Mouse (Mus musculus) R1 (cell line): ENCODE data around the gene Abo.

ENCODE experiments used
- DNase-seq: peaks from one replicate; pipeline ENCODE4 v3.0.0-alpha.2; 2018; ENCODE audit warnings: low read depth, low spot score

Gene Abo

DNA sequence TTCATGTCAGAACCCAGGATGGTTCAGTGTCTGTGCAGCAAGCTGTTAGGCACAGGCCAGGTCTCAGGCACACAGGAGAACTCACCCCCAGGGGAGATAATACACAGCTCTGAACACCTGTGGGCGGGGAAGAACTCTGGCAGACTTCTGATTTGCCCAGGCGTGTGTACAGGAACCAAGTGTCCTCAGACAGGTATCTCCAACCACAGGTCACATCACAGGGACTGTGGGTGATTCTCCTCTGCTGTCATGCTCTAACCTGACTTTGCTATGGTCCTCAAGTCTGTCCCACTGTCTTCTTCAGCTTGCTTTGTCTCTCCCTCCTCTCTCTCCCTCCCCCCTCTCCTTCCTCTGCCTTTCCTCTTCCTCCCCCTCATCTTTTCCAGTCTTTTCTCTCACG lies at the start of gene Abo:
Abo (minus strand) TSS at position 101 of the 400 bp plus-strand sequence.
- no peak for DNase-seq

DNA sequence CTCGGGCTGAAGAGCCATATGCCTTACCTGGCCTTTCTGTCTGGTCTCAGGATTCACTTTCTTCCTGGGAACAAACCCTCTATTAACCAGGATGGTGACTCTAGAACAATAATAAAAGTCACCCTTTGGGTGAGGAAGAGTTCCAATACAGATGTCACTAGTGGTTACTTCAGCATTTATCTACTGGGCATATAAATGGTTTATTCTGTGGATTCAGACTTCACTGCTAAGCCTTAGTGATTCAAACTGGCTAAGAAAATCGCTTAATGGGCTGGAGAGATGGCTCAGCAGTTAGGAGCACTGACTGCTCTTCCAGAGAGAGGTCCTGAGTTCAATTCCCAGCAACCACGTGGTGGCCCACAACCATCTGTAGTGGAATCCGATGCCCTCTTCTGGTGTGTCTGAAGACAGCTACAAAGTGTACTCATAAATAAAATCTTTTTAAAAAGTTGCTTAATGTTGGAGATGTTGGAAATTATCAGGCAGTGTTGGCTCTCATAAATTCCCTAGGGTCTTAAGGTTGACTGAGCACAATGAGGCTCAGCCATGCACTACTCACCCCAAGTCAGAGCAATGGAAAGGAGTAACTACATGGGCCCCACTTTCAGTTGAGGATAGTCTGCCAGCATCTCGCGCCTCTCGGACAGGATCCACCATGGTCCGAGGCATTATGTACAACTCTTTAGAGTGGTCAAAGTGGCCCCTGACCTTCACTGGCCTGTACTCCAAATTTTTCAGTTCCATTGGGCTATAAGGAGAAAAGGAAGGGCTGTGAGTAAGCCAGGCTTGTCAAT lies 49.6 kb upstream of the Abo start:
- no peak for DNase-seq

DNA sequence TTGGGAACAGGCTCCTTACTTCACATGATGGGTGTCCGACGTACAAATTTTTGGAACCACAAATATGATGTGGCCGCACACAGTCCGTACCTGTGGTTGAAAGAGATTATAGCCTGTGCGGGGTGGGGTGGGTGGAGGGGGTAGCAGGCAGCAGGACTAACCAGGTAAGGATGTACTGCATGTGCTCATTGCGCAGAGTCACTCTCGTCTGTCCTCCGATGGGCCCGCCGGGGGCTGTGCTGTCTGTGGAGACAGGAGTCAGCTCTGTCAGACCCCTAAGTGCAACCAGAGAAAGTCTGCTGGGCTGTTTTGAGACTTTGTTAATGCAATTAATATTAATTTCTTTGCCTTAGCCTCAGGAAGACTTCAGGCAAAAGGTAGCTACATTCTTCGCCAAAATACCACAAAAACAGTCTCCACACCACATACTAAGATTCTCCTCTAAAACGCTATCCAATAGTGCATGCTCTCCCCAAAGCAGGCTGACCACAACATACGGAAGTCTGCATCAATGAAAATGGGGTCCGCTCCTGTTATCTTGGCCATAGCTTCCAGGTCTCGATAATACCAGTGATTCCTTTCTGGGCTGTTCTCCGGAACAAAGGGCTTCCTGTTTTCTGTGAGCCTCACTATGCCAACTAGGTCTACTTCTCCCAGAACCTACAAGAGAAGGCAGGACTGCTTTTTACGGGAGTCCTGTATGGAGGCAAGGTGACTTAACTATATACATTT lies 48.8 kb upstream of the Abo start:
- peak; percentile 62 for DNase-seq

DNA sequence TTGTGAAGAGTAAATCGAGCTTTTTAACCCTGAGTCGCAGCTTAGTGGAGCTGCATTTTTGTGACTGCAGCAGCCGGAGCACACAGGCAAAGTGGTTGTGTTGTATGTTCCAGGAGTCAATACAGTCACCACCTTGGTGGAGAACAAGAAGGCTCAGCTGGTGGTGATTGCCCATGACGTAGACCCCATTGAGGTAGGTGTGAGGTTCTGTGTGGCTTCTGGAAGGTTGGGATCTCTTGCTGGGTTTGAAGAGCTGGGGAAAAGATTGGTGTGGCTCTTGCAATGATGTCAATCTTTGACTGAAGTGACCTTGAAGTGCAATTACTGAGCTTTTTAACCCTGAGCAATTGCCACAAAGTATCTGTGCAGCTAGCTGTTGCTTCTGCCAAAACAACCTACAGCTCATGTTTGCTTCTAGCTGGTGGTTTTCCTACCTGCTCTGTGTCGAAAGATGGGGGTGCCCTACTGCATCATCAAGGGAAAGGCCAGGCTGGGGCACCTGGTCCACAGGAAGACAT lies 47.5 kb upstream of the Abo start:
- peak; percentile 38 for DNase-seq

DNA sequence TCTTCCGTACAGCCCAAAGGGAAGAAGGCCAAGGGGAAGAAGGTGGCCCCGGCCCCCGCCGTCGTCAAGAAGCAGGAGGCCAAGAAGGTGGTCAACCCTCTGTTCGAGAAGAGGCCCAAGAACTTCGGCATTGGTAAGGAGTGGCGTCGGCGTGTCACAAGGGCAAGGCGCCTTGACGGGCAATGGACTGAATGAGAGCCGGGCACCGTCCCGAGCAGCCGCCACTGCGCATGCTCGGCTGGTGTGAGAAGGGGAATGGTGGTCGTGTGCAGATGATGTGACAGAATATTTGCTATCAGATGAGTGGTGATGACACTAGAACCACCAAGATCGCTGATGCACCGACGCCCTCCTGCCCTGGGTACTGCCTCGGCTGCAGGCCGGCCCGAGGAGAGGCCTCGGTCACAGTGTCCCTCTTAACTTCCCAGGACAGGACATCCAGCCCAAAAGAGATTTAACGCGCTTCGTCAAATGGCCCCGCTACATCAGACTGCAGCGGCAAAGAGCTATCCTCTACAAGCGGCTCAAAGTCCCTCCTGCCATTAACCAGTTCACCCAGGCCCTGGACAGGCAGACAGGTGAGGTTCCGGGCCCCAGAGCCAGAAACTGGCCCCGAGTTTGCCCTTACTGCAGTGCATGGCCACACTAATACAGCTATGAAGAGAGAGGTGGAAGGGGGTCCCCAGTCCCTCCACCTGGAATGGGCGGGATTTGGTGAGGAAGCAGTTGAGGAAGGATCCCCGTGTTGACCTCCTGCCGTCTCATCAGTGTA lies 46.4 kb upstream of the Abo start:
- DNase-seq = peak; percentile 77

DNA sequence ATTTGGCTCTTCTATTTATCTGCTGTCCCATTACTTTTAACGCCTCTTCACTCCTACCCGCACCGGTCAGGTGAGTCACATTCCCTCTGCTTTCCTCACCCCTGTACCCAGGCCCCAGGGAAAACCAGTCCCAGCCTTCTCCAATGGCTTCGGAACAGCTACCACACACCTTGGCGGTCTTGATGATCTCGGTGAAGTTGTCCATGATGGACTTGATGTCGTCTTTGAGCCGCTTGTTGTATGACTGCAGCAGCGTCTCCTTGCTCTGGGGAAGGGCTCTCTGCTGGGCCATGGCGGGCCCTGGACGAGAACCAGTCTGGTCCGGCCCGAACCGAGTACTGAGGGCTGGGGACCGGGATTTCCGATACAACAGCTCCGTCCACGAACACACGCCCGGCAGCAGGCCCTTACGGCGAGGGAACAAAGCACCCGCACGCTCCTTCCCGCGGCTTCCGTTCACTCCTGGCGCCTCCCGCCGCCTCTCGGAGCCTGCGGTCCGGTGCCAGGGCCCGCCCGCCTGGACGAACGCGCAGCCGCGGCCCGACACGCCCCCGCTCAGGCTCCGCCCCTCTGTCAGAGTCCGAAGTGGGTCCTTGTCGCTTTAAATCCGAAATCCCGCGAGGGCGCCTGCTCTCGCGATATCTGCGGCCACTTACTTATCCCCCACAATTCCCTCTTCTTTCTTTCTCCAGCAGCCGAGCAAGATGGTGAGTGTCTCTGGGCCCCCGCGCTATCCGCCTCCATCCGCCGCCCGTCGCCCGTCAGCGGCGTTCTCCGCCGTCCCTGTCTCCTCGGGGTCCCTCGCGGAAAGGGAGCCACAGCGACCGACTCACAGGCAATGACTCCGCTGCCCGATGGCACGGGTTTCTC lies 45.6 kb upstream of the Abo start, which contains the start of the genes Med22 and Rpl7a:
Med22 (minus strand) TSS at position 554 of the 870 bp plus-strand sequence.
Rpl7a (plus strand) TSS at position 641 of the 870 bp plus-strand sequence.
- DNase-seq = peak; percentile 97

DNA sequence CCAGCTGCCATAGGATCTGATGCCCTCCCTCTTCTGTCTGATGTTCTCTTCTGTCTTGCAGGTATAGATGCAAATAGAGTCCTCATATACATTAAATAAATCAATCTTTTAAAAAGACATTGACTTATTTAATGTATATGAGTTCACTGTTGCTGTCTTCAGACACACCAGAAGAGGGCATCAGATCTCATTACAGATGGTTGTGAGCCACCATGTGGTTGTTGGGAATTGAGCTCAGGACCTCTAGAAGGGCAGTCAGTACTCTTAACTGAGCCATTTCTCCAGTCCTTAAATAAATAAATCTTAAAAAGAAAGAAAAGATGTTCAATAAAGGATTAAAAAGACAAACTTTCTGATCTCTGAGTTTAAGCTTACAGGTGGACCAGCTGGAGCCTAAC lies 44.6 kb upstream of the Abo start:
- DNase-seq = no peak

DNA sequence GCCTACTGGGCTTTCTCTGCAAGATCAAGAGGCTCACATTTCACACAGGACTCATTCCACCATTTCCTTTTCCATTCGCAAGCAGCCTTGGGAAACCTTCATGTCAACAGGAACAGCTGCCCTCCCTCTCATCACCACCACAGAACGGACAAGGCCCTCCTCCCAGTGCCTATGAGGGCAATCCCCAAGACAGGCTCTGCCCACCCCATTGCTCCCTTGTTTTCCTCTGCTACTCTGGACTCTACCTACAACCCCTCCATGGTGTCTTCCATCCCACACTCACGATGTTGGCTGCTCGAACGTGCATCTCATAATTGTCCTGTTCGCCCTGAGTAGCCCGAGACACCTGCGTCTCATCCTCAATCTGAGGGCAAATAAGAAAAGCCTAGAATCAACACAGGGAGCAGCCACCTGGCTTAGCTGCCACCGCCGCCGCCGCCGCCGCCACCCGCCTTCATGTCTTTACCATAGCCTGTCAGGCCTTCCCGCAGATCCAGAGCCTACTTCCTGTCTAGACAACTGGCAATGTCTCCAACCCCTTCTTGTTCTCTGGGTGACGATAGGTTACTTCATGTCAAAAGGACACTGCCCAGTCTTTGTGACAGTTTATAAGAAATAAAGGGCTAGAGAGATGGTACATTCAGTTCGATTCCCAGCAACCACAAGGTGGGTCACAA lies 44.1 kb upstream of the Abo start:
- no peak for DNase-seq

DNA sequence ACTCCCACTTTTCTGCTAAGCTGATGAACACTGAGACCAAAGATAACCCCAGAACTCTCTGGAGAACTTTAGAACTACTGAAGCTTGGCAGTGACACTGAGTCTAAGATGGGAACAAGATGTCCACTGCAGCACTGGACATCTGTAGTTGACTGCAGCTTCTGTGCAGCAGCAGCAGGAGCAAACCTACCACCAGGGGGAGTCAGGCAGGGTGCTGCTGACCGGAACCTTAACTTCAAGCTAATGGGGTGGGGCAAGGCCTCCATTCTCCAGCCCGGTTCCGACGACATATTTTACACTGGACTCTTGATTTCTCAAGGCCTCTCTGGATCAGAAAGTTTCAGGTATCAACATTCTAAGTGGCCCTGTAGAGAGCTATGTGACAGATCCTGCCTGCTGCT lies 42.3 kb upstream of the Abo start:
- no peak for DNase-seq

DNA sequence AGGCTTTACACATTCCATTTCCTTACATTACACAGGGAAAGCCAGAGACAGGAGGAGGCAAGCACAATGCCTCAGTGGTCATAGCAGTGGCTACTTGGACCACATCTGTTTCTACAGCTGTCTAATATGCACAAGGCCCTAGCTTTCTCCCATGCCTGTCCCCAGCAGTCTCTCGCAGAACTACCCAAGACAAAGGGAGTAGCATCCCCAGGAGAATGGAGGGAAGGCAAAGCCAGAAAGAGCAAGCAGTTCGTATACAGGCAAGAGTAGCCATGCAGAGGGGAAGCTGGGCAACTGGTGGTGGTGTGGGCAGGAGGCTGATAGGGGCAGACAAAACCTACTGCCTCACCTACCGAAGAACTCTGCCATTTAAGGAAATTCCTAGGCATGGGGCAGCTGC lies 41.7 kb upstream of the Abo start:
- DNase-seq = no peak

DNA sequence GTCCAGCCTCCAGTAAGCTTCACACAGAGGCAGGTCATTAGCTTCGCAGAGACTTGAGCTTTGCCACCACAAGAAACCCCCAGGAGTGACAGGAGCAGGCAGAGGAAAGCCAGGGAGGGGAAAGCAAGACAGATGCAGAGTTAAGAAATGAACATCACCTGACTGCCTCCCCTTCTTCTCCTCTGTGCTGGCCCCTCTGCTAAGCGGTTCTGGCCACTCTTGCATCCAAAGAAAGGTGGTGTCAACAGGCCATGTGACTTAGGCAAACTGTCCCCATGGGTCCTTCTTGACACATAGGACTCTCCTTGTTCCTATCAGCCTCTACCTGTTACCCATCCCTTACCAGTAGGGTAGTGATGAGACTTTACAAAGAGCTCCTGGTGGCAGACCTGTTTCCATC lies 41.2 kb upstream of the Abo start:
- DNase-seq = no peak

DNA sequence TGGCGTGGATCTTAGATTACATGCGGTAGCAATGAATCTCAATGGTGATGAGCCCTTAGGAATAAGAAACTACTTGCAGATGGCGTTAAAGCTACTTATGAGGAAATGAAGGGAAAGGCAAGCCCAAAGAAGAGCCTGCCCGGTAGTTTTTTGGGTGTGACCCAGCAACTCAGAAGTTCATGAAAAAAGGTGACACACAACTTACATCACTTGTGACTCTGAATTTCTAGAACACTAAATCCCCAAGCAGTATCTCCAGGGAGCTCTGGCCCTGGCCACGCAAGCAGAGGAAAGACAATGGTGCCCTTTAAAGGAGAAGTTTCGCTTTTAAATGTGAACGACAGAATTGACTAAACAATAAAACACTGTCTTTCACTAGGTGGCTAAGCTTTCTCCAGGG lies 38.5 kb upstream of the Abo start:
- no peak for DNase-seq

DNA sequence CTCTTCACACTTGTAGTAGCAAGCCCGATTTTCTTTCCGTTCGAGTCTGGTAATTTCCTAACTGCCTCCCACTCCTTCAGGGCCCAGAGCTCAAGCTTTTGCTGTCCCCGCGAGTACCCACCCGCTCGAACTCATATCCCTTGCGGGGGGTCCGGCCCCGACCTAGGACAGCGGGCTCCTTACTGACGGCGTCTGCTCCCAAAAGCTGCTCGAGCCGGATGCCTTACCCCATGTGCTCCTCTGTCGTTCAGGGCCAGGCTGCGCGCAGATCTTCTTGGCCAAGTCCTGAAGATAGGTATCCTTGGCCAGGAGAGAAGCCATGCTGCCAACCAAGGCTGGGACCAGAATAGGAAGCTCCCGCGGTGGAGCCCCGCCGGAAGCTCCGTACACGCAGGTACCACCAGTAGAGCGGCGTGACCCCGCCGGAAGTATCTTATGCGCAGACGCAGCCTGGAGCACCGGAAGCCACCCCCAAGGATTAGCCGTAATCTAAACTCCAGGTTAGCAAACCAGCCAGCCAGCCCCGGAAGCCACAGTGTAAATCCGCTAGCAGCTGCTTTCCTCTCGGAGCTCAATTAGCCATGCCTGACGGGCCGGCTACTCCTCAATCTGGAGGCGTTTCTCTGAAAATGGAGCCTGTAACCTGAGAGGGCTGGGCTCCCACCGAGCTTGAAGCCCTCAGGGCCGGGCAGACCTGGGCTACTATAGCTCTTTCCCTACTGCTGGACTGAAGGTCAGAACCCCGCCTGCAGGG lies 37.9 kb upstream of the Abo start, which contains the start of gene Surf6:
Surf6 (minus strand) TSS at position 413 of the 754 bp plus-strand sequence.
- peak; percentile 99 for DNase-seq

DNA sequence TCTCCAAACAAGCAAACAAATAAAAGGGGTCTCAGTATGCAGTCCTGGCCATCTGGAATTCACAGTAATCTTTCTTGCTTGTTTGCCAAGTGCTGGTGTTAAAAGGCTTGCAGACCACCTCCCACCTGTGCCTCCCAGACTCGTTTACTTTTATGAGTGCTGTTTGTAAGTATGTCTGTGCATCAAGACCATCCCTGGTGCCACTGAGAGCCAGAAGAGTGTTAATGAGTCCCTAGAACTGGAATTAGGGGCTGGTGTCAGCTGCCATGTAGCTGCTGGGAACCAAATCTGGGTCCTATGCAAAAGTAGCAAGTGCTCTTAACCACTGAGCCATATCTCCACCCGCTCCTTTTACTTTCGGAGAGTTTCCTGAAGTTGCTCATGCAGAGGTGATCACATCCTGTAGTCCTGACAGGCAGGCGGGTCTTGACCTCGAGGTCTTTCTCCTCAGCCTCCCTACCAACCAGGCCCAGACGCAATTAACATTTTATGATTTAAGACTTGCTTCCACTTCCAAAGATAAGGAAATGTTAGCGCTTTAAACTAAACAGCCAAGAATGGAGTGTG lies 37.1 kb upstream of the Abo start:
- no peak for DNase-seq

DNA sequence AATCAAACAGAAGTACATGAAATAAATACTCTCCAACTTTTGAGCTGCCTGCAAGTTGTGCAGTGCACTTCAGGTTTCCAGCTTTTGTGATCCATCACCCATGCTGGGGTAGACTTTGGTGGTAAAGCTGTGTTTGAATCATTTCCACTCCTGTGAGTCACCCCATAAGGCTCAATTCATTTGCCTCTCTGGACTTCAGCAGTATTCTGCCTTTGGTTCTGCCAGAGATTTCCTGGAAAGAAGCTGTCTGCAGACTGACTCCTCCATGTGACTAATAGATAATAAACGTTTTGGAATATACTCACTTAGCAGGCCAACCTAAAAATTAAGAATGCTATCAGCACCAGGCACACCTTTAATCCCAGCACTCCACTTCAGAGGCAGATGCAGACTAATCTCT lies 36.0 kb upstream of the Abo start:
- DNase-seq = no peak

DNA sequence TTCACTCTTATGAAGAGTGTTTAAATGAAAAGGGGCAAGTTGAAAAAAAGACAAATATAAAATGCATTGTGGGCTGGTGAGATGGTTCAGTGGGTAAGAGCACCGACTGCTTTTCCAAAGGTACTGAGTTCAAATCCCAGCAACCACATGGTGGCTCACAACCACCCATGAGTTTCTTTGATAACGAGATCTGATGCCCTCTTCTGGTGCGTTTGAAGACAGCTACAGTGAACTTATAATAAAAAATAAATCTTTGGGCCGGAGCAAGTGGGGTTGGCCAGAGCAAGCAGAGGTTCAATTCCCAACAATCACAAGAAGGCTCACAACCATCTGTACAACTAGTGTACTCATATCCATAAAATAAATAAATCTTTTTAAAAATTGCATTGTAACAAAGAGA lies 31.1 kb upstream of the Abo start:
- DNase-seq = no peak

DNA sequence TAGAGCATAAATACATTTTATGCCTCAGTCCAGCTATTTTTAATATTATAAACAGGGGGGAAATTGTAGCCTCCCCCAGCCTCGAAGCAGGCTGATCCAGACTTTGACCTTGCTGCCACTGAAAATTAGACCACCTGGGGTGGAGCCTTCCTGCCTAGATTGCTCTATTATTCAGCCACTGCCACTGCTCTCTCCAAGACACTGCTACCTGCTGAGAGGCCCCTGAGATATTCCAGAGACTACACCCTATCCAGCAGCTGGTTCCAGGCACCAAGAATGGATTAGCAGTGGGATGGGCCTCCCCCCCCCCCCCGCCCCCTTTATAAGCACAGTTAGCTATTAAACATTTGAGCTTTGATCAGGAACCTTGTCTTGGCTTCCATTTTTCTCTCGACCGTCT lies 21.4 kb upstream of the Abo start:
- peak; percentile 81 for DNase-seq

DNA sequence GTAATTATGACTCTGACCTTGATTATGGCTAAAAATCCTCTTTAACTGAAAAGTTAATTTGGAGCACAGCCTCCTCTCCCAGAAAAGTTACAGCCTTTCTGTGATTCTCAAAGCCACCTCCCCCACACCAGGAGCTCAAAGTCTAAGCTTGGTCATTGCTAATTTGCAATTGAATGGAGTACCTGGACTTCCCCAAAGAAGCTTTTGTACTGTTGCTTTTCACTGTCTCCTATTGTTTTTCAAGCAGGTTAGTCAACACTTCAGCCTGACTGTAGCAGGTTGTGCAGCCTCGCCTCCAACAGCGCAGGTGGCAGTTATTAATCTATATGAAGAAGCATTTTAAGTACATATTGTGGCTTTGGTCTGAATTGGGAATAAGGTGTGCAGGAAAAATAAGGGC lies 20.8 kb upstream of the Abo start:
- peak; percentile 82 for DNase-seq

DNA sequence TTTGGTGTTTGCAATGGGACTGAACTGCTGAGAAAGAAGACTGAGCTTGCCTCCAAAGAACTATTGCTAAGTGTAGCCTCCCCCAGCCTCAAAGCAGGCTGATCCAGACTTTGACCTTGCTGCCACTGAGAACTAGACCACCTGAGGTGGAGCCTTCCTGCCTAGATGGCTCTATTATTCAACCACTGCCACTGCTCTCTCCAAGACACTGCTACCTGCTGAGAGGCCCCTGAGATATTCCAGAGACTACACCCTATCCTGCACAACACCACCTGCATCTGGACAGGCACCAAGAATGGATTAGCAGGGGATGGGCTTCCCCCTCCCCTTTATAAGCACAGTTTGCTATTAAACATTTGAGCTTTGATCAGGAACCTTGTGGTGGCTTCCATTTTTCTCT lies 13.8 kb upstream of the Abo start:
- peak; percentile 81 for DNase-seq
